ENCODE assay signal across 18 mouse cellular contexts in the genomic region with DNA sequence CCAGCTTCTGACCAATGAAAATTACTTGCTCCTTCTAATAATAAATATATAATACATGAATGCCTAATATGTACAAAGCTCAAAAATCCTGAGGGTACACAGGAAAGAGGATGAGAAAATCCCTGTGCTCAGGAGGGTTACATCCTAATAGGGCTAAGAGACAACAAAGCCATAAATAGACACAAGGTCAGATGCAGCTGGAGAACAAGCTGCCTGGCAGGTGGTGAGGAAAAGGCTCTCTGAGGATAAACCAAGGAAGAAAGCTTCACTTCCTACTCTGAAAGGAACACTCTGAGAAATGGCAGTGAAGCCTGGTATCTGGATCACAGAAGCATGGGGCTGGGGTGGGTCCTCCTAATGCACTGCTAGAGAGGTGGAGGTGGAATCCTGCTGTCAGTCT. TPM values are rescaled to one million over a fixed set of nuclear protein-coding genes. Genes with fewer than 3 reads are reported as not detected.
DNase-seq lines count a peak whose midpoint lies in the region; ATAC-seq and TF ChIP-seq lines count a peak whose summit lies in the region.
"Had no signal": no experiment of that assay in that cellular context is flagged by ENCODE, and none has a peak within 500 bp of the region (broad histone marks: within the 10 kb centered on the region; RNA-seq: fewer than 3 reads in every experiment).

No protein-coding gene starts in this region.

- peaks cover 55% of the 10 kb centered on the region for H3K36me3 ChIP-seq in heart, adult 2 months (ENCODE audit: control insufficient read depth, insufficient read depth, low read length)
- H3K36me3 ChIP-seq in liver, adult 2 months (ENCODE audit: control insufficient read depth, insufficient read depth, low read length): peaks cover 20% of the 10 kb centered on the region
- H3K36me3 ChIP-seq in intestine, embryonic 16.5 days (ENCODE audit: control insufficient read depth, insufficient read depth, low read length): peaks cover 4% of the 10 kb centered on the region; the same call in 1 of the 2 replicates

- H3K9ac ChIP-seq in heart, adult 2 months (ENCODE audit: low read depth, low read length): 0 out of 2 replicates have a peak overlapping the region, but pooled peaks have one; percentile 26
- H3K9ac ChIP-seq in liver, adult 2 months (ENCODE audit: low read depth, low read length): no peak overlapping the region
- no peak overlapping the region for H3K9ac ChIP-seq in intestine, embryonic 16.5 days (ENCODE audit: low read depth, low read length)
- H3K9ac ChIP-seq: hindbrain, embryonic 14.5 days; lung, embryonic 14.5 days; midbrain, embryonic 12.5 days had no signal

- peak in 1 of 2 experiments; percentile 14 for DNase-seq in heart, adult 2 months
- DNase-seq in heart, postnatal 14 days: no peak
- no peak for DNase-seq in liver, adult 2 months (ENCODE audit: extremely low read depth, low read depth, low spot score)
- DNase-seq in liver (no peak), R1 (ENCODE audit: low read depth, low spot score) (peak; percentile 30)
- no peak for DNase-seq in Muller cell, postnatal 12 days (ENCODE audit: inconsistent ontology term)
- no peak for DNase-seq in adrenal gland, adult 8-10 months

- TF ChIP-seq CTCF in heart, adult 2 months (IDR thresholded peaks at IDR 0.05): no peak
- no peak for TF ChIP-seq CTCF in liver, adult 2 months (IDR thresholded peaks at IDR 0.05; ENCODE audit: low read depth, low read length)

- H3K4me3 ChIP-seq in heart, adult 2 months: no peak overlapping the region
- no peak overlapping the region for H3K4me3 ChIP-seq in liver, adult 2 months (ENCODE audit: insufficient read depth, low read depth, low read length)
- no peak overlapping the region for H3K4me3 ChIP-seq in intestine, embryonic 16.5 days (ENCODE audit: low read length)
- H3K4me3 ChIP-seq: midbrain, embryonic 12.5 days had no signal

- peak overlapping the region; percentile 68 for H3K27ac ChIP-seq in heart, adult 2 months
- 0 out of 2 replicates have a peak overlapping the region, but pooled peaks have one; percentile 22 for H3K27ac ChIP-seq in liver, adult 2 months (replicated peaks; ENCODE audit: insufficient read depth, low read depth, low read length)
- no peak overlapping the region for H3K27ac ChIP-seq in intestine, embryonic 16.5 days (ENCODE audit: low read length)
- H3K27ac ChIP-seq: hindbrain, embryonic 14.5 days; kidney, postnatal 0 days; midbrain, embryonic 12.5 days had no signal

- intact Hi-C loops in heart, adult 2 months (cut with DNase I): loop anchor here (1.0 to 10.0 kb wide), 4 partner anchors 46 to 388 kb away; a partner anchor contains a TSS
- intact Hi-C loops in heart, postnatal 14 days (cut with DNase I): loop anchor here (2.0 to 10.0 kb wide), 4 partner anchors 36 to 408 kb away; a partner anchor contains a TSS

- TF ChIP-seq POLR2A in heart, adult 2 months (IDR thresholded peaks at IDR 0.05; ENCODE audit: insufficient read depth, low read depth, low read length): no peak
- no peak for TF ChIP-seq POLR2A in liver, adult 2 months (IDR thresholded peaks at IDR 0.05; ENCODE audit: extremely low read depth, insufficient read depth, low read length)

- H3K27me3 ChIP-seq in heart, adult 2 months (ENCODE audit: control insufficient read depth, insufficient read depth, low read length): no peaks in the 10 kb centered on the region
- H3K27me3 ChIP-seq in liver, adult 2 months (ENCODE audit: control insufficient read depth, insufficient read depth, low read length): no peaks in the 10 kb centered on the region
- H3K27me3 ChIP-seq in intestine, embryonic 16.5 days (replicated peaks; ENCODE audit: control insufficient read depth, insufficient read depth, low read length): no peaks in the 10 kb centered on the region
- H3K27me3 ChIP-seq: midbrain, embryonic 12.5 days had no signal

- no peak overlapping the region for H3K4me2 ChIP-seq in intestine, embryonic 16.5 days (ENCODE audit: low read depth, low read length)
- H3K4me2 ChIP-seq: hindbrain, embryonic 14.5 days; lung, embryonic 14.5 days; midbrain, embryonic 12.5 days had no signal

- TF ChIP-seq EP300 in heart, adult 2 months (IDR thresholded peaks at IDR 0.05; ENCODE audit: insufficient read depth, low read depth, low read length): no peak

- ATAC-seq in intestine, embryonic 16.5 days: 0 out of 2 replicates have a peak, but pooled peaks have one; percentile 21
- ATAC-seq: forebrain, embryonic 14.5 days had no signal

- H3K4me1 ChIP-seq in heart, adult 2 months (ENCODE audit: control insufficient read depth, insufficient read depth, low read length): peaks cover 26% of the 10 kb centered on the region
- peaks cover 6% of the 10 kb centered on the region for H3K4me1 ChIP-seq in liver, adult 2 months (ENCODE audit: control insufficient read depth, insufficient read depth, low read length)
- peaks cover 10% of the 10 kb centered on the region; the same call in 1 of the 2 replicates for H3K4me1 ChIP-seq in intestine, embryonic 16.5 days (ENCODE audit: control insufficient read depth, insufficient read depth, low read length)

- peaks cover 7% of the 10 kb centered on the region; the same call in 1 of the 2 replicates for H3K79me2 ChIP-seq in heart, adult 2 months (replicated peaks; ENCODE audit: control insufficient read depth, insufficient read depth, low read length)
- no peaks in the 10 kb centered on the region for H3K79me2 ChIP-seq in liver, adult 2 months (ENCODE audit: control insufficient read depth, insufficient read depth, low read length)

- H3K9me3 ChIP-seq in intestine, embryonic 16.5 days (ENCODE audit: control insufficient read depth, low read length): no peaks in the 10 kb centered on the region
- H3K9me3 ChIP-seq: G1E; midbrain, embryonic 12.5 days had no signal

RNA-seq across cellular contexts. Expression of a gene that starts 15.6 kb away (rescaled TPM):
- total RNA-seq in heart, adult 2 months (2021): not detected
- not detected in 2 replicates for polyA plus RNA-seq in heart, adult 2 months (2012; rRNA removed)
- not detected for total RNA-seq in heart, postnatal 14 days (2021)
- not detected in 2 replicates for total RNA-seq in liver, adult 2 months (2014; rRNA removed)
- polyA plus RNA-seq in liver, adult 2 months (2012; rRNA removed): not detected in 2 replicates
- polyA plus RNA-seq in intestine, embryonic 16.5 days (2015; fragmentation: Nextera tagmentation; extraction: Ambion mirVana): not detected in 2 replicates
- total RNA-seq in adrenal gland, adult 8-10 months (2022): not detected
- total RNA-seq: G1E; gastrocnemius, postnatal 10 days; layer of hippocampus, postnatal 25 days had no signal
- polyA plus RNA-seq: embryonic facial prominence, embryonic 14.5 days; forebrain, embryonic 14.5 days; G1E; limb, embryonic 11.5 days had no signal

RNA-seq across cellular contexts. Expression of a gene that starts 36.3 kb away (rescaled TPM):
- total RNA-seq in heart, adult 2 months (2021): 100 to 1,000 TPM; 480 to 591 TPM
- polyA plus RNA-seq in heart, adult 2 months (2012; rRNA removed): 442 and 488 TPM in 2 replicates
- 100 to 1,000 TPM; 507 to 526 TPM for total RNA-seq in heart, postnatal 14 days (2021)
- total RNA-seq in liver, adult 2 months (2014; rRNA removed): 61.8 and 74.2 TPM in 2 replicates
- polyA plus RNA-seq in liver, adult 2 months (2012; rRNA removed): 100 and 127 TPM in 2 replicates
- 448 and 487 TPM in 2 replicates for polyA plus RNA-seq in intestine, embryonic 16.5 days (2015; fragmentation: Nextera tagmentation; extraction: Ambion mirVana)
- 100 to 1,000 TPM; 226 to 338 (median 277) TPM for total RNA-seq in adrenal gland, adult 8-10 months (2022)

RNA-seq across cellular contexts. Expression of a gene that starts 46.9 kb away (rescaled TPM):
- 10 to 100 TPM; 40.7 to 44.1 TPM for total RNA-seq in heart, adult 2 months (2021)
- 24.9 and 32.5 TPM in 2 replicates for polyA plus RNA-seq in heart, adult 2 months (2012; rRNA removed)
- total RNA-seq in heart, postnatal 14 days (2021): 10 to 100 TPM; 71.5 to 80.6 TPM
- total RNA-seq in liver, adult 2 months (2014; rRNA removed): 11.7 and 12.6 TPM in 2 replicates
- 6.9 and 10.1 TPM in 2 replicates for polyA plus RNA-seq in liver, adult 2 months (2012; rRNA removed)
- polyA plus RNA-seq in intestine, embryonic 16.5 days (2015; fragmentation: Nextera tagmentation; extraction: Ambion mirVana): 22.7 and 23.5 TPM in 2 replicates
- 10 to 100 TPM; 48.5 to 74.7 (median 62.8) TPM for total RNA-seq in adrenal gland, adult 8-10 months (2022)
